Mouse (Mus musculus) myocyte (in vitro differentiated cells): ENCODE measurements at regions not wholly inside any gene's neighbourhood (a gene's known extent, or its start where the extent isn't known, plus 50 kb on each side); places are given as distances from the start of the nearest gene placed in this dataset.

Source experiments
- H3K27me3 ChIP-seq: one replicate; pipeline ENCODE4 v1.6.1; 2011; ENCODE audit not compliant: control insufficient read depth, insufficient read depth, insufficient read length
- H3K36me3 ChIP-seq: one replicate; pipeline ENCODE4 v1.6.1; 2011; ENCODE audit not compliant: control insufficient read depth, insufficient read depth
- H3K4me2 ChIP-seq: one replicate; pipeline ENCODE4 v1.6.1; 2011; ENCODE audit warnings: low read depth, control low read depth
- H3K4me3 ChIP-seq: one replicate; pipeline ENCODE4 v1.5.1; 2011; ENCODE audit warnings: mild to moderate bottlenecking, control low read depth, moderate library complexity
- H3K79me2 ChIP-seq: one replicate; pipeline ENCODE4 v1.6.1; 2011; ENCODE audit not compliant: control insufficient read depth, insufficient read depth
- H3ac ChIP-seq: one replicate; pipeline ENCODE4 v1.6.1; 2011; ENCODE audit not compliant: control insufficient read depth, insufficient read length
- CEBPB ChIP-seq: IDR thresholded peaks from 2 replicates; pipeline ENCODE4 v1.6.1; 2011; ENCODE audit warnings: mild to moderate bottlenecking, moderate library complexity; ENCODE audit not compliant: poor library complexity, insufficient read depth, severe bottlenecking
- E2F4 ChIP-seq: IDR thresholded peaks from one replicate; pipeline ENCODE4 v1.6.1; 2011; ENCODE audit warnings: mild to moderate bottlenecking, control low read depth, moderate library complexity; ENCODE audit not compliant: insufficient read depth
- MAX ChIP-seq: IDR thresholded peaks from one replicate; pipeline ENCODE4 v1.6.1; 2011; ENCODE audit warnings: low read depth, mild to moderate bottlenecking, control low read depth
- MYOD1 ChIP-seq, 3 experiments: IDR thresholded peaks; one replicate each; pipeline ENCODE4 v1.6.1; 2011; ENCODE audit warnings: control low read depth in 2 of 3, low read depth in 2 of 3, mild to moderate bottlenecking in 2 of 3, moderate library complexity in 1 of 3; ENCODE audit not compliant: insufficient read length in 2 of 3, control insufficient read depth in 1 of 3
- MYOG ChIP-seq, 3 experiments: IDR thresholded peaks; one replicate each; pipeline ENCODE4 v1.6.1; 2011; ENCODE audit warnings: control low read depth in 2 of 3, low read depth in 2 of 3, mild to moderate bottlenecking in 2 of 3; ENCODE audit not compliant: insufficient read length in 2 of 3, control insufficient read depth in 1 of 3, insufficient read depth in 1 of 3
- POLR2A ChIP-seq: IDR thresholded peaks from one replicate; pipeline ENCODE4 v1.6.1; 2011; ENCODE audit warnings: low read depth, mild to moderate bottlenecking, control low read depth, moderate library complexity; ENCODE audit not compliant: insufficient read length
- POLR2AphosphoS2 ChIP-seq: IDR thresholded peaks from one replicate; pipeline ENCODE4 v1.6.1; 2011; ENCODE audit warnings: low read depth, control low read depth; ENCODE audit not compliant: insufficient read length
- REST ChIP-seq: IDR thresholded peaks from one replicate; pipeline ENCODE4 v1.6.1; 2011; ENCODE audit warnings: mild to moderate bottlenecking, control low read depth, moderate library complexity; ENCODE audit not compliant: insufficient read depth, insufficient read length
- SRF ChIP-seq: IDR thresholded peaks from one replicate; pipeline ENCODE4 v1.6.1; 2011; ENCODE audit warnings: low read depth; ENCODE audit not compliant: control insufficient read depth, insufficient read length
- TCF12 ChIP-seq: IDR thresholded peaks from one replicate; pipeline ENCODE4 v1.6.1; 2011; ENCODE audit warnings: mild to moderate bottlenecking, control low read depth; ENCODE audit not compliant: poor library complexity, insufficient read depth, severe bottlenecking
- TCF3 ChIP-seq: IDR thresholded peaks from one replicate; pipeline ENCODE4 v1.6.1; 2011; ENCODE audit warnings: low read depth, control low read depth; ENCODE audit not compliant: insufficient read length
- USF1 ChIP-seq: IDR thresholded peaks from one replicate; pipeline ENCODE4 v1.6.1; 2011; ENCODE audit warnings: low read depth, mild to moderate bottlenecking, control low read depth, moderate library complexity

DNA sequence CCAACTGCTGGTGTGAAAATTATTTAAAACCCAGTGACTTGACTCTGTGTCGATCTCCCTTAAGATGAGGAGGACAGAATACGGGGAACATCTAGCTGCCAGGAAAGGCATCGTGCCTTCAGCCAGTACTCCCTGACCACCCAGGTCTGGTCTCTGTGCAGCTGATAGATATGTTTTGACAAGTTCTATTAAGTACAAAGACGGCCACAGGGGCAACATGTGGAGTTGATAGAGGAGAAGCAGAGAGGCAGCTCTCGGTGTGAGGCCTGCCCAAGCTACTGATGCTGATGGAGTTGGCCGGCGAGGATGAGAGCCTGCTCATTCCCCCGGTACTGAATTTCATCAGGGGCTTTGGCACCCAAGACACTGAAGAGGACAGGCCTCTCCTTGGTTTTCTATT lies 154.1 kb upstream of the 3110018I06Rik start:
- H3K4me3 ChIP-seq, result no peak overlapping the region
- no peak overlapping the region for H3K4me2 ChIP-seq
- TF ChIP-seq TCF12 (no peak), SRF (no peak), TCF3 (no peak), POLR2A (no peak), MYOG (IDR thresholded peaks at IDR 0.05; ENCODE audit: control insufficient read depth in 1 of 3, insufficient read depth in 1 of 3, insufficient read length in 2 of 3, low read depth in 2 of 3) (no peak), MAX (no peak), USF1 (no peak), CEBPB (no peak)
- H3ac ChIP-seq, result no peak overlapping the region
- H3K79me2 ChIP-seq, result no peaks in the 10 kb centered on the region
- no peaks in the 10 kb centered on the region for H3K36me3 ChIP-seq
- no peaks in the 10 kb centered on the region for H3K27me3 ChIP-seq

DNA sequence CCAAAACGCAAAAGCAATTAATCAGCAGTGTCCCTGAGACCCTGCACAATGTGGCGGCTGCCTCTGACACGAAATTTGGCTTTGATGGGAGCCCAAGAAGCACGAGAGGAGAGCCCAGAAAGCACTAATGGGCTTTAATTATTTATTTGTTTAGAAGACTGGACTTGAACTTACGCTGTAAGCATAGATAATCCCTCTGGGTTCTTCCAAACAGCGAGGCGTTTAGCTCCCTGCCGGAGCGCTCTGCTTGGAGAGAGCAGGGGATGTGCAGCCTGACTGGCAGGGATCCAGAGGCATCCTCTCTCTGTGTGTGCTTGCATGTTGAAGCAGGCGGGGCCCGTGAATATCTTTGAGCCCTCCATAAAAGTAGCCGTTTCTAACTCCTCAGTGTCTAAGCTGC lies 153.3 kb upstream of the 3110018I06Rik start:
- H3K27me3 ChIP-seq, result no peaks in the 10 kb centered on the region
- no peak overlapping the region for H3ac ChIP-seq
- TF ChIP-seq TCF3 (no peak), REST (no peak), TCF12 (no peak), MYOD1 (IDR thresholded peaks at IDR 0.05; ENCODE audit: control insufficient read depth in 1 of 3, insufficient read length in 2 of 3, low read depth in 2 of 3) (no peak), CEBPB (no peak), USF1 (no peak)
- no peaks in the 10 kb centered on the region for H3K36me3 ChIP-seq
- no peak overlapping the region for H3K4me3 ChIP-seq
- no peak overlapping the region for H3K4me2 ChIP-seq
- H3K79me2 ChIP-seq, result no peaks in the 10 kb centered on the region

DNA sequence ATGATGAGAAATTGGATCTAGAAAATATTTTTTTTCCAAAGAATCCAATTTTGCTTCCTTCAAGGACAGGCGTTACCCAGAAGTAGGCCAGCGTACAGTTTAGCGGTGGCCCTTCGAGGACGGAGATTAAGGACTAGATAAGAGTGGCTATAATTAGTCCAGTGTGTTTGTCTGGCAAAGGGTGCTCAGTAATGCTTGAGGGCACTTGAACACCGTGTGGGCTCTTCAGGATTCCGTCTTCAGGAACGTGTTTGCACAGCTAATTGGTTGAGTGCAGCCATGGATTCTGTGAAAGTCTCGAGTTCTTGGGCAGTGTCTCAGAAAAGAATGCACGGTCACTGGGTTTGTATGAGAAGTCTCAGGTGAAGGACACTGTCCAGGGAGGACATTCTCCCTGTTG lies 149.7 kb upstream of the 3110018I06Rik start:
- H3K36me3 ChIP-seq, result no peaks in the 10 kb centered on the region
- no peak overlapping the region for H3ac ChIP-seq
- H3K27me3 ChIP-seq, result no peaks in the 10 kb centered on the region
- no peak overlapping the region for H3K4me3 ChIP-seq
- no peak overlapping the region for H3K4me2 ChIP-seq
- TF ChIP-seq SRF (no peak), MAX (no peak), MYOD1 (IDR thresholded peaks at IDR 0.05; ENCODE audit: control insufficient read depth in 1 of 3, insufficient read length in 2 of 3, low read depth in 2 of 3) (no peak), POLR2AphosphoS2 (no peak), POLR2A (no peak), CEBPB (no peak)
- H3K79me2 ChIP-seq, result no peaks in the 10 kb centered on the region

DNA sequence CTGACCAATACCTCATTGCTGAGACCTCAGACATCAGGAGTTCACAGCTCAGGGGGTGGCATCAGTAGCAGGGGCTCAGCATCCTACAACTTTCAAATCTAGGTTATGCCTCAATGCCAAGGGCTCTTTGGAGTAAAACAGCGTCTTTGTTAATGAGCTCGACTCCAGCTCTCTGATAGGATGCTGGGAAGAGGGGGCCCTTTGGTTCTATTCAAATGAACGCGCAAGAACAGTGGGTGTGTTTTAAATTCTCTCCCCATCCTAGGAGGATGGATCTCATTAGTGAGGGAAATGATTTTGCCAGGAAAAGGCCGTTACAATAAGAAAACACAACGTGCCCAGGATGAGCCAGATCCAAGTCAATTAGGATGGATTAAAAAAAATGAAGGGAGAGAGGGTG lies 132.2 kb upstream of the 3110018I06Rik start:
- Histone ChIP-seq H3K4me3 (no peak overlapping the region), H3K79me2 (no peaks in the 10 kb centered on the region), H3K27me3 (no peaks in the 10 kb centered on the region), H3K36me3 (no peaks in the 10 kb centered on the region), H3ac (no peak overlapping the region), H3K4me2 (no peak overlapping the region)
- TF ChIP-seq POLR2AphosphoS2, result no peak

DNA sequence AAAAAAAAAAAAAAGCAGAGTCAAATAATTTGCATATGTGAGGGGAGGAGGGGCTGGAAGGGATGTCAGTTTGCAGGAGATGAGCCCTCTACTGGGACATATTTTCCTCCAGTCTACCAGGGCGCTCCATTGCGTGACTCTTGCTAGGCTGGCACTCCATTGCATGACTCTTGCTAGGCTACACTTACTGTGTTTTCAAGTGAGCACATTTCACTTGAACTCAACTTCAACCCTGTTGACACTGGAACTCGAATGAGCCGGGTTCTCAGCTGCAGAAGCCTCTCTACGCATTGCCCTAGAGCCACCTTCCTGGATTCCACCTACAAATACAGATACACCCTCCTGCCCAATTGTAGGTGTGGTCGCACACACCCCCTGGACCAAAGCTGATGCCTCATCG lies 131.5 kb upstream of the 3110018I06Rik start:
- Histone ChIP-seq H3K4me2 (no peak overlapping the region), H3K36me3 (no peaks in the 10 kb centered on the region), H3K27me3 (no peaks in the 10 kb centered on the region), H3K79me2 (no peaks in the 10 kb centered on the region), H3ac (no peak overlapping the region), H3K4me3 (no peak overlapping the region)
- TF ChIP-seq E2F4 (no peak), POLR2A (no peak), TCF3 (no peak), MYOG (IDR thresholded peaks at IDR 0.05; ENCODE audit: control insufficient read depth in 1 of 3, insufficient read depth in 1 of 3, insufficient read length in 2 of 3, low read depth in 2 of 3) (no peak), MAX (no peak), USF1 (no peak), TCF12 (no peak), SRF (no peak), REST (no peak), CEBPB (no peak), MYOD1 (IDR thresholded peaks at IDR 0.05; ENCODE audit: control insufficient read depth in 1 of 3, insufficient read length in 2 of 3, low read depth in 2 of 3) (no peak)

DNA sequence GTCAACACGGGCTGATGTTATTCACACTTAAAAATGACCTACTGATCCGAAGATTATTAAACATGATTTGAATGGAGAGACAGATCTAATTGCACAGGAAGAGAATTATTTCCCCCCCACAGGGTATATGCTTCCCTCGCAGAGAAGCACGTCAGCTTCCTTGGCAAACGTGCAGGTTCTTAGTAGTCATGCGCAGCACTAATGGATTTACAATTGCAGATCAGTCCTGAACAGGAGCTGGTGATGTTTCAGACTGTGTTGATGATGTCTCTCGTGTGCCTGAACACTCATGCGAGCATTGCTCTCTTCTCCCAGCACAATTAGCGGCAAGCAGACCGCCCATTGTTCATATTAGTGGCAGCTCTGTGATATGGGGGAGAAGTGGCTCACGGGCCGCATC lies 127.9 kb upstream of the 3110018I06Rik start:
- H3K79me2 ChIP-seq, result no peaks in the 10 kb centered on the region
- TF ChIP-seq MYOG (IDR thresholded peaks at IDR 0.05; ENCODE audit: control insufficient read depth in 1 of 3, insufficient read depth in 1 of 3, insufficient read length in 2 of 3, low read depth in 2 of 3) (no peak), CEBPB (no peak), E2F4 (no peak), TCF12 (no peak), USF1 (no peak), MYOD1 (IDR thresholded peaks at IDR 0.05; ENCODE audit: control insufficient read depth in 1 of 3, insufficient read length in 2 of 3, low read depth in 2 of 3) (no peak), TCF3 (no peak), POLR2A (no peak), REST (no peak), SRF (no peak), MAX (no peak), POLR2AphosphoS2 (no peak)
- H3K4me3 ChIP-seq, result no peak overlapping the region
- no peak overlapping the region for H3ac ChIP-seq
- no peaks in the 10 kb centered on the region for H3K27me3 ChIP-seq
- H3K36me3 ChIP-seq, result no peaks in the 10 kb centered on the region
- no peak overlapping the region for H3K4me2 ChIP-seq
